Comparison of ENCODE assay signal across 11 mouse cellular contexts in genomic region chr11:76810706-76811495, GRCm38 (mm10). TPM values are rescaled to one million over a fixed set of nuclear protein-coding genes. Genes with fewer than 3 reads are reported as not detected.
DNase-seq lines count a peak whose midpoint lies in the region; ATAC-seq and TF ChIP-seq lines count a peak whose summit lies in the region.
"Had no signal": no experiment of that assay in that cellular context is flagged by ENCODE, and none has a peak within 500 bp of the region (broad histone marks: within the 10 kb centered on the region; RNA-seq: fewer than 3 reads in every experiment).

No protein-coding gene starts in this region.

- 0 out of 2 replicates have a peak, but pooled peaks cover 4% of the 10 kb centered on the region for H3K4me1 ChIP-seq in forebrain, postnatal 0 days (ENCODE audit: insufficient read depth)
- H3K4me1 ChIP-seq in forebrain, embryonic 10.5 days, result no peaks in the 10 kb centered on the region
- H3K4me1 ChIP-seq: hindbrain, embryonic 15.5 days; limb, embryonic 10.5 days had no signal

- no peak overlapping the region for H3K9ac ChIP-seq in forebrain, postnatal 0 days
- H3K9ac ChIP-seq: hindbrain, embryonic 15.5 days had no signal

- 0 out of 2 replicates have a peak overlapping the region, but pooled peaks have one; percentile 29 for H3K27ac ChIP-seq in forebrain, postnatal 0 days (ENCODE audit: low read depth, low read length)
- no peak overlapping the region for H3K27ac ChIP-seq in forebrain, embryonic 10.5 days
- no peak overlapping the region for H3K27ac ChIP-seq in left cerebral cortex, adult 2 months
- H3K27ac ChIP-seq: hindbrain, embryonic 15.5 days; limb, embryonic 10.5 days had no signal

- H3K4me2 ChIP-seq in forebrain, postnatal 0 days (ENCODE audit: low read depth), result no peak overlapping the region
- H3K4me2 ChIP-seq: hindbrain, embryonic 15.5 days had no signal

- H3K36me3 ChIP-seq in forebrain, postnatal 0 days (ENCODE audit: insufficient read depth), result peaks cover 29% of the 10 kb centered on the region
- peaks cover 50% of the 10 kb centered on the region for H3K36me3 ChIP-seq in forebrain, embryonic 10.5 days (replicated peaks)

- no peak overlapping the region for H3K4me3 ChIP-seq in forebrain, postnatal 0 days (ENCODE audit: low read depth, low read length)
- no peak overlapping the region for H3K4me3 ChIP-seq in forebrain, embryonic 10.5 days
- H3K4me3 ChIP-seq in left cerebral cortex, adult 2 months, result no peak overlapping the region
- H3K4me3 ChIP-seq: hindbrain, embryonic 15.5 days; limb, embryonic 10.5 days had no signal

- ATAC-seq in forebrain, postnatal 0 days, result no peak
- no peak for ATAC-seq in erythroblast, adult 5-6 weeks (replicated peaks; ENCODE audit: low FRiP score, poor library complexity, severe bottlenecking)
- ATAC-seq: midbrain, embryonic 16.5 days had no signal

- H3K9me3 ChIP-seq in forebrain, postnatal 0 days (ENCODE audit: low read length), result no peaks in the 10 kb centered on the region
- H3K9me3 ChIP-seq in forebrain, embryonic 10.5 days, result no peaks in the 10 kb centered on the region
- H3K9me3 ChIP-seq: hindbrain, embryonic 15.5 days; limb, embryonic 10.5 days had no signal

- no peak for DNase-seq in forebrain, postnatal 0 days
- DNase-seq in forebrain, embryonic 10.5 days (ENCODE audit: extremely low spot score, low spot score), result no peak
- no peak for DNase-seq in left cerebral cortex, adult 2 months (ENCODE audit: extremely low spot score in 1 of 2, low spot score in 2 of 2)
- DNase-seq in left cerebral cortex, adult 11 months (ENCODE audit: low spot score), result no peak
- DNase-seq in MN1 (ENCODE audit: low spot score), result peak; percentile 14
- peak; percentile 59 to 70 for DNase-seq in kidney, postnatal 4 days
- DNase-seq in layer of hippocampus, postnatal 14 days (ENCODE audit: low spot score in 2 of 2), result no peak

- intact Hi-C loops in left cerebral cortex, adult 2 months (cut with DNase I), result loop anchor here (5.0 kb wide), 1 partner anchor 81 kb away; no protein-coding TSS in a partner anchor

- H3K27me3 ChIP-seq in forebrain, postnatal 0 days (ENCODE audit: insufficient read depth, low read length), result no peaks in the 10 kb centered on the region
- no peaks in the 10 kb centered on the region for H3K27me3 ChIP-seq in forebrain, embryonic 10.5 days (ENCODE audit: poor library complexity, severe bottlenecking)
- H3K27me3 ChIP-seq: hindbrain, embryonic 15.5 days had no signal

- peak; percentile 42 for TF ChIP-seq CTCF in forebrain, postnatal 0 days (IDR thresholded peaks at IDR 0.05; ENCODE audit: low read depth)
- peak; percentile 51 for TF ChIP-seq CTCF in left cerebral cortex, adult 2 months (IDR thresholded peaks at IDR 0.05)

- 86% methylated on average over 9 of the region's 9 CpGs for WGBS in forebrain, postnatal 0 days
- WGBS in forebrain, embryonic 10.5 days, result 87% methylated on average over 9 of the region's 9 CpGs

RNA-seq across cellular contexts. Expression of gene Cpd, which starts 35.9 kb away (rescaled TPM):
- total RNA-seq in forebrain, postnatal 0 days (2014; rRNA removed), result 35.5 and 44.0 TPM in 2 replicates
- polyA plus RNA-seq in forebrain, postnatal 0 days (2015; fragmentation: Nextera tagmentation; extraction: Ambion mirVana), result 3.9 and 5.6 TPM in 2 replicates
- polyA plus RNA-seq in forebrain, embryonic 10.5 days (2016; fragmentation: Nextera tagmentation; extraction: Ambion mirVana), result 8.2 and 9.0 TPM in 2 replicates
- total RNA-seq in left cerebral cortex, adult 2 months (2021), result 10 to 100 TPM; 53.0 to 56.8 TPM
- total RNA-seq in erythroblast, adult 5-6 weeks (2015; ENCODE audit: low replicate concordance), result 13.4 and 19.6 TPM in 2 replicates
- 7.8 and 8.6 TPM in 2 replicates for total RNA-seq in erythroblast, adult 5-6 weeks (2017; ENCODE audit: low replicate concordance)
- 10 to 100 TPM; 61.5 to 62.0 TPM for total RNA-seq in layer of hippocampus, postnatal 14 days (2021)

RNA-seq across cellular contexts. Expression of gene Gosr1, which starts 47.5 kb away (rescaled TPM):
- total RNA-seq in forebrain, postnatal 0 days (2014; rRNA removed), result 25.4 and 35.0 TPM in 2 replicates
- polyA plus RNA-seq in forebrain, postnatal 0 days (2015; fragmentation: Nextera tagmentation; extraction: Ambion mirVana), result 21.5 and 22.0 TPM in 2 replicates
- 23.2 and 24.3 TPM in 2 replicates for polyA plus RNA-seq in forebrain, embryonic 10.5 days (2016; fragmentation: Nextera tagmentation; extraction: Ambion mirVana)
- total RNA-seq in left cerebral cortex, adult 2 months (2021), result 10 to 100 TPM; 43.1 to 49.3 TPM
- 8.5 and 10.4 TPM in 2 replicates for total RNA-seq in erythroblast, adult 5-6 weeks (2015; ENCODE audit: low replicate concordance)
- 16.0 and 20.4 TPM in 2 replicates for total RNA-seq in erythroblast, adult 5-6 weeks (2017; ENCODE audit: low replicate concordance)
- 10 to 100 TPM; 51.8 to 52.4 TPM for total RNA-seq in layer of hippocampus, postnatal 14 days (2021)

Comparison
In these comparisons a context has a peak if more than half of its experiments do, and no peak if none do; other contexts are left out.
1. DNase-seq: peak in MN1 (single experiment) and kidney, postnatal 4 days (2 of 2); none in forebrain, postnatal 0 days (single experiment), forebrain, embryonic 10.5 days (single experiment), left cerebral cortex, adult 2 months (0 of 2), left cerebral cortex, adult 11 months (single experiment) and layer of hippocampus, postnatal 14 days (0 of 2).